Mouse (Mus musculus) forebrain, embryonic 12.5 days (tissue): ENCODE measurements around the gene Erich6b. TPM values are rescaled to one million over a fixed set of nuclear protein-coding genes. Genes with fewer than 3 reads are reported as not detected.

Experiments used
- ATAC-seq: fragments of 200-750 bp; cut with Nextera tagmentation; 2 replicates; pipeline ENCODE4 v1.8.0; 2017; ENCODE audit warnings: moderate TSS enrichment; ENCODE audit not compliant: low FRiP score
- H3K27ac ChIP-seq: fragments of 300-500 bp; sonication (generic); 2 replicates; pipeline ENCODE4 v1.5.1; 2016; ENCODE audit warnings: mild to moderate bottlenecking
- H3K27me3 ChIP-seq: fragments of 300-500 bp; sonication (generic); 2 replicates; pipeline ENCODE4 v1.6.1; 2016; ENCODE audit warnings: mild to moderate bottlenecking
- H3K36me3 ChIP-seq: fragments of 300-500 bp; sonication (generic); replicated peaks from 2 replicates; pipeline ENCODE4 v1.6.1; 2016; ENCODE audit warnings: mild to moderate bottlenecking
- H3K4me1 ChIP-seq: fragments of 300-500 bp; sonication (generic); 2 replicates; pipeline ENCODE4 v1.6.1; 2016
- H3K4me2 ChIP-seq: fragments of 300-500 bp; sonication (generic); 2 replicates; pipeline ENCODE4 v1.6.1; 2016; ENCODE audit warnings: mild to moderate bottlenecking, moderate library complexity
- H3K4me3 ChIP-seq: fragments of 300-500 bp; sonication (generic); replicated peaks from 2 replicates; pipeline ENCODE4 v1.5.1; 2016; ENCODE audit warnings: mild to moderate bottlenecking
- H3K9ac ChIP-seq: fragments of 300-500 bp; sonication (generic); 2 replicates; pipeline ENCODE4 v1.6.1; 2016; ENCODE audit warnings: mild to moderate bottlenecking
- H3K9me3 ChIP-seq: fragments of 300-500 bp; sonication (generic); 2 replicates; pipeline ENCODE4 v1.6.1; 2016
- WGBS: fragments of 180-500 bp; shearing (Covaris S2); methylation state at CpG from one replicate; pipeline ENCODE4 v1.1.7; 2016; 5-methylcytosine and 5-hydroxymethylcytosine counted together
- polyA plus RNA-seq: library from polyadenylated mRNA; unstranded; fragments of >200 nt; fragmentation: Nextera tagmentation; extraction: Ambion mirVana; gene quantifications from 2 replicates; pipeline ENCODE4 v1.2.1, GENCODE M21; 2016

The Erich6b gene
- polyA plus RNA-seq, 1 experiment from 2014 or later = not detected

DNA sequence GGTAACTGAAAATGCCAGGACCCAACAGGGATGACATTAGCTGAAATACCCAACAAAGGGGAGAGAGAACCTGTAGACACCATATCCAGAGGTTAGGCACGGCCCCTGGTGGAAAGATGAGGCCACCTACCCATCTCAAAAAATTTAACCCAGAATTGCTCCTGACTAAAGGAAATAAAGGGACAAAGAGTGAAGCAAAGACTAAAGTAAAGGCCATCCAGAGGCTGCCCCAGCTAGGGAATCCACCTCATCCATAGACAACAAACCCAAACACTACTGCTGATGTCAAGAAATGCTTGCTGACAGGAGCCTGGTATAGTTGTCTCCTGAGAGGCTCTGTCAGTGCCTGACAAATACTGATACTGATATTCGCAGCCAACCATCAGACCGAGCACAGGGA, 69.7 kb downstream of the Erich6b start:
- peaks cover 66% of the 10 kb centered on the region for H3K36me3 ChIP-seq
- WGBS = 96% methylated on average over 3 of the region's 3 CpGs
- H3K9me3 ChIP-seq = no peaks in the 10 kb centered on the region
- no peak overlapping the region for H3K4me3 ChIP-seq
- H3K27me3 ChIP-seq = no peaks in the 10 kb centered on the region
- no peak overlapping the region for H3K9ac ChIP-seq
- ATAC-seq = no peak
- H3K4me1 ChIP-seq = no peaks in the 10 kb centered on the region
- no peak overlapping the region for H3K4me2 ChIP-seq
- H3K27ac ChIP-seq = no peak overlapping the region

- Histone ChIP-seq H3K4me1 (no peaks in the 10 kb centered on the region), H3K9ac (no peak overlapping the region), H3K9me3 (no peaks in the 10 kb centered on the region), H3K27me3 (no peaks in the 10 kb centered on the region), H3K4me2 (no peak overlapping the region), H3K4me3 (no peak overlapping the region), H3K36me3 (peaks cover 71% of the 10 kb centered on the region), H3K27ac (no peak overlapping the region)
- ATAC-seq = no peak
- WGBS = 84% methylated on average over 5 of the region's 5 CpGs
Observed at GRCm38 (mm10) chr14:75712687-75713086, 70.6 kb downstream of the Erich6b start.

DNA sequence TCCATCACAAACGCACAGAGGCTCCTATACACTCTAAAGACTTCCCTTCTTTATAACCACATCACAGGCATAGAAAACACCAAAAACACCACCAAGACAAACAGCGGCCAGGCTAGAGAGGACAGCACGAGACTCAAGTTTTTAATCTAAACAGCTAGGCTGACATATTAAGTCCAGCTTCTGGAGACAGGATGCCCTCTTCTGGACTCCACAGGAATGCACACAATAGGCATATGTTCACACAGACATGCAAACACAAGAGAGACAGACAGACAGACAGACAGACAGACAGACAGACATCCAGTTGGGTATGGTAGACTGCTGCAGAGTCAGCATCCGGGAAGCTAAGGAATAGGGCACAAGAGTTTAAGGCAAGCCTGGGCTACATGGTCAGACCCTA, 71.6 kb downstream of the Erich6b start:
- Histone ChIP-seq H3K4me1 (no peaks in the 10 kb centered on the region), H3K36me3 (peaks cover 80% of the 10 kb centered on the region), H3K4me3 (no peak overlapping the region), H3K9ac (no peak overlapping the region), H3K27me3 (no peaks in the 10 kb centered on the region), H3K4me2 (no peak overlapping the region), H3K27ac (no peak overlapping the region), H3K9me3 (no peaks in the 10 kb centered on the region)
- no peak for ATAC-seq
- 79% methylated on average over 4 of the region's 4 CpGs for WGBS

- no peak overlapping the region for H3K4me2 ChIP-seq
- H3K36me3 ChIP-seq = peaks cover 85% of the 10 kb centered on the region
- 93% methylated on average over 4 of the region's 4 CpGs for WGBS
- ATAC-seq = no peak
- H3K27ac ChIP-seq = no peak overlapping the region
- no peaks in the 10 kb centered on the region for H3K4me1 ChIP-seq
- H3K27me3 ChIP-seq = no peaks in the 10 kb centered on the region
- no peak overlapping the region for H3K4me3 ChIP-seq
- no peaks in the 10 kb centered on the region for H3K9me3 ChIP-seq
- H3K9ac ChIP-seq = no peak overlapping the region
Observed at GRCm38 (mm10) chr14:75716410-75716809, 74.4 kb downstream of the Erich6b start.

Other genes starting within 250 kb of the Erich6b start
- gene Siah3, start 186.3 kb upstream of the Erich6b start, polyA plus RNA-seq = 4.2 and 6.1 TPM in 2 replicates
- not detected in 2 replicates for gene Spert, start 49.1 kb upstream of the Erich6b start, polyA plus RNA-seq
- gene Cog3, start 112.3 kb downstream of the Erich6b start, polyA plus RNA-seq = 24.1 and 24.4 TPM in 2 replicates
- 9.7 and 10.2 TPM in 2 replicates for gene Slc25a30, start 144.8 kb downstream of the Erich6b start, polyA plus RNA-seq
- 955 and 986 TPM in 2 replicates for gene Tpt1, start 202.8 kb downstream of the Erich6b start, polyA plus RNA-seq